Mouse (Mus musculus) small intestine, adult 2 months (tissue): ENCODE results near the gene Prdm16.

ENCODE experiments used
- CTCF ChIP-seq: fragments of 200-500 bp; IDR thresholded peaks from 2 replicates; pipeline ENCODE4 v1.5.1; 2012; ENCODE audit warnings: low read depth, mild to moderate bottlenecking, control low read depth, inconsistent platforms, low read length, moderate library complexity, mixed read lengths; ENCODE audit not compliant: insufficient replicate concordance, insufficient read length; ENCODE audit errors: extremely low read depth
- POLR2A ChIP-seq: fragments of 200-500 bp; IDR thresholded peaks from 2 replicates; pipeline ENCODE4 v1.6.1; 2012; ENCODE audit warnings: low read depth, mild to moderate bottlenecking, control low read depth, inconsistent platforms, low read length, moderate library complexity

- no peak for TF ChIP-seq CTCF
- TF ChIP-seq POLR2A: no peak
Observed at GRCm38 (mm10) chr4:154603663-154604441, 32.8 kb downstream of the Prdm16 start.
